Mouse (Mus musculus) midbrain, embryonic 11.5 days (tissue): ENCODE results near the gene Cc2d1a. TPM values are rescaled to one million over a fixed set of nuclear protein-coding genes. Genes with fewer than 3 reads are reported as not detected.

Experiments used
- ATAC-seq: fragments of 200-750 bp; cut with Nextera tagmentation; 2 replicates; pipeline ENCODE4 v1.8.0; 2017; ENCODE audit warnings: moderate TSS enrichment, moderate library complexity; ENCODE audit not compliant: low FRiP score
- DNase-seq: peaks from one replicate; pipeline ENCODE4 v3.0.0; 2015; ENCODE audit warnings: low spot score; ENCODE audit errors: missing footprints
- H3K27ac ChIP-seq: fragments of 300-500 bp; sonication (generic); 2 replicates; pipeline ENCODE4 v1.5.1; 2014; ENCODE audit warnings: low read depth, low read length
- H3K27me3 ChIP-seq: fragments of 300-500 bp; sonication (generic); 2 replicates; pipeline ENCODE4 v1.6.1; 2014; ENCODE audit warnings: mild to moderate bottlenecking, low read length, moderate library complexity, mixed read lengths; ENCODE audit not compliant: control insufficient read depth, insufficient read depth
- H3K36me3 ChIP-seq: fragments of 300-500 bp; sonication (generic); 2 replicates; pipeline ENCODE4 v1.6.1; 2014; ENCODE audit warnings: mild to moderate bottlenecking, low read length, moderate library complexity, mixed read lengths; ENCODE audit not compliant: control insufficient read depth, insufficient read depth
- H3K4me1 ChIP-seq: fragments of 300-500 bp; sonication (generic); 2 replicates; pipeline ENCODE4 v1.6.1; 2014; ENCODE audit warnings: low read length; ENCODE audit not compliant: control insufficient read depth, insufficient read depth
- H3K4me2 ChIP-seq: fragments of 300-500 bp; sonication (generic); 2 replicates; pipeline ENCODE4 v1.6.1; 2014; ENCODE audit warnings: mild to moderate bottlenecking, moderate library complexity
- H3K4me3 ChIP-seq: fragments of 300-500 bp; sonication (generic); 2 replicates; pipeline ENCODE4 v1.5.1; 2014; ENCODE audit warnings: low read depth, low read length
- H3K9ac ChIP-seq: fragments of 300-500 bp; sonication (generic); 2 replicates; pipeline ENCODE4 v1.6.1; 2014; ENCODE audit warnings: low read length
- H3K9me3 ChIP-seq: fragments of 300-500 bp; sonication (generic); 2 replicates; pipeline ENCODE4 v1.6.1; 2016; ENCODE audit warnings: low read length; ENCODE audit not compliant: control insufficient read depth
- WGBS: fragments of 180-500 bp; shearing (Covaris S2); extraction: QIAGEN DNeasy Blood & Tissue Kit; methylation state at CpG from one replicate; pipeline ENCODE4 v1.1.7; 2014; 5-methylcytosine and 5-hydroxymethylcytosine counted together
- polyA plus RNA-seq: library from polyadenylated mRNA; unstranded; fragments of >200 nt; fragmentation: Nextera tagmentation; extraction: Ambion mirVana; gene quantifications from 2 replicates; pipeline ENCODE4 v1.2.1, GENCODE M21; 2014

Cc2d1a gene
- polyA plus RNA-seq: 7.6 and 8.9 TPM in 2 replicates

- WGBS: 16% methylated on average over 49 of the region's 49 CpGs
- Histone ChIP-seq H3K4me3 (peak within 1 kb of the TSS; percentile 69), H3K4me1 (peaks cover 10% of the 10 kb centered on the region), H3K4me2 (peak within 1 kb of the TSS; percentile 88), H3K27ac (no peak within 1 kb of the TSS), H3K9me3 (no peaks in the 10 kb centered on the region), H3K27me3 (no peaks in the 10 kb centered on the region), H3K36me3 (peaks cover 10% of the 10 kb centered on the region), H3K9ac (peak within 1 kb of the TSS; percentile 87)
- ATAC-seq: peak; percentile 95
- peak; percentile 98 for DNase-seq
These were observed at the start of gene Cc2d1a, which contains the start of gene 4930432K21Rik for GRCm38 (mm10) chr8:84147769-84148530. TSS of gene Cc2d1a (minus strand) at chr8:84147936. TSS of gene 4930432K21Rik (plus strand) at chr8:84148025.

- ATAC-seq (peak; percentile 65), DNase-seq (peak; percentile 100)
- Histone ChIP-seq H3K4me3 (peak overlapping the region; percentile 46), H3K27me3 (peaks cover 6% of the 10 kb centered on the region; the same call in 1 of the 2 replicates), H3K36me3 (no peaks in the 10 kb centered on the region), H3K9ac (peak overlapping the region; percentile 63), H3K9me3 (no peaks in the 10 kb centered on the region), H3K27ac (peak overlapping the region; percentile 89), H3K4me1 (peaks cover 42% of the 10 kb centered on the region), H3K4me2 (peak overlapping the region; percentile 64)
- WGBS: 2% methylated on average over 43 of the region's 43 CpGs
These were observed 49.6 kb upstream of the Cc2d1a start for GRCm38 (mm10) chr8:84197141-84197921.

- ATAC-seq: no peak
- Histone ChIP-seq H3K27me3 (peaks cover 3% of the 10 kb centered on the region; the same call in 1 of the 2 replicates), H3K9me3 (no peaks in the 10 kb centered on the region), H3K4me1 (peaks cover 24% of the 10 kb centered on the region), H3K4me2 (no peak overlapping the region), H3K4me3 (no peak overlapping the region), H3K27ac (no peak overlapping the region), H3K9ac (no peak overlapping the region), H3K36me3 (no peaks in the 10 kb centered on the region)
- WGBS: 76% methylated on average over 3 of the region's 3 CpGs
- DNase-seq: peak; percentile 49
These were observed 46.5 kb upstream of the Cc2d1a start for GRCm38 (mm10) chr8:84194224-84194743.

- WGBS: 78% methylated on average over 5 of the region's 5 CpGs
- ATAC-seq: no peak
These were observed 45.8 kb upstream of the Cc2d1a start for GRCm38 (mm10) chr8:84193566-84193965.

GRCm38 (mm10) chr8:84193161-84193560 lies 45.4 kb upstream of the Cc2d1a start:
- Histone ChIP-seq H3K36me3 (no peaks in the 10 kb centered on the region), H3K9me3 (no peaks in the 10 kb centered on the region), H3K4me3 (no peak overlapping the region), H3K27ac (no peak overlapping the region), H3K4me2 (no peak overlapping the region), H3K9ac (no peak overlapping the region), H3K4me1 (peaks cover 15% of the 10 kb centered on the region), H3K27me3 (peaks cover 3% of the 10 kb centered on the region; the same call in 1 of the 2 replicates)
- ATAC-seq (no peak), DNase-seq (no peak)
- WGBS: 76% methylated on average over 4 of the region's 4 CpGs

More at GRCm38 (mm10) chr8:84193566-84193965, 45.8 kb upstream of the Cc2d1a start:
- H3K4me2 ChIP-seq: no peak overlapping the region
- H3K4me1 ChIP-seq: peaks cover 19% of the 10 kb centered on the region
- H3K27ac ChIP-seq: no peak overlapping the region
- peak; percentile 87 for DNase-seq
- H3K4me3 ChIP-seq: no peak overlapping the region
- H3K9ac ChIP-seq: no peak overlapping the region
- no peaks in the 10 kb centered on the region for H3K9me3 ChIP-seq
- no peaks in the 10 kb centered on the region for H3K36me3 ChIP-seq
- peaks cover 3% of the 10 kb centered on the region; the same call in 1 of the 2 replicates for H3K27me3 ChIP-seq

- Histone ChIP-seq H3K27ac (peak overlapping the region; percentile 48; the same call in 1 of the 2 replicates), H3K9ac (peak overlapping the region; percentile 42)
- DNase-seq: peak; percentile 96
These were observed 44.8 kb upstream of the Cc2d1a start for GRCm38 (mm10) chr8:84192555-84192954.

GRCm38 (mm10) chr8:84192023-84192422 lies 44.3 kb upstream of the Cc2d1a start:
- no peak for DNase-seq
- Histone ChIP-seq H3K4me2 (peak overlapping the region; percentile 28), H3K4me3 (no peak overlapping the region), H3K36me3 (no peaks in the 10 kb centered on the region), H3K9ac (peak overlapping the region; percentile 42), H3K27ac (peak overlapping the region; percentile 48), H3K4me1 (peaks cover 12% of the 10 kb centered on the region), H3K9me3 (no peaks in the 10 kb centered on the region), H3K27me3 (peaks cover 6% of the 10 kb centered on the region)
- peak; percentile 36; the same call in 1 of the 2 replicates for ATAC-seq
- 54% methylated on average over 13 of the region's 13 CpGs for WGBS

More at GRCm38 (mm10) chr8:84192555-84192954, 44.8 kb upstream of the Cc2d1a start:
- WGBS: 4% methylated on average over 33 of the region's 33 CpGs
- Histone ChIP-seq H3K4me1 (peaks cover 10% of the 10 kb centered on the region), H3K4me2 (peak overlapping the region; percentile 28), H3K4me3 (no peak overlapping the region), H3K9me3 (no peaks in the 10 kb centered on the region), H3K36me3 (no peaks in the 10 kb centered on the region), H3K27me3 (peaks cover 4% of the 10 kb centered on the region)
- peak; percentile 55 for ATAC-seq

GRCm38 (mm10) chr8:84190191-84190867 lies 42.6 kb upstream of the Cc2d1a start:
- no peak overlapping the region for H3K27ac ChIP-seq

More at GRCm38 (mm10) chr8:84190191-84190867, 42.6 kb upstream of the Cc2d1a start:
- Histone ChIP-seq H3K4me3 (no peak overlapping the region), H3K4me2 (no peak overlapping the region), H3K9ac (no peak overlapping the region), H3K36me3 (no peaks in the 10 kb centered on the region), H3K4me1 (peaks cover 16% of the 10 kb centered on the region), H3K9me3 (no peaks in the 10 kb centered on the region), H3K27me3 (peaks cover 6% of the 10 kb centered on the region)
- no peak for ATAC-seq
- WGBS: 89% methylated on average over 7 of the region's 7 CpGs
- no peak for DNase-seq
